Mouse (Mus musculus): ENCODE data around the gene Nipal3. TPM values are rescaled to one million over a fixed set of nuclear protein-coding genes. Genes with fewer than 3 reads are reported as not detected.

Gene Nipal3
- total RNA-seq, 1 experiment from 2014 or later: 15.5 TPM

GRCm38 (mm10) chr4:135433443-135434394 lies 61.1 kb downstream of the Nipal3 start, which contains the start of gene Rcan3:
Rcan3 (minus strand) TSS chr4:135433853.
- DNase-seq: peak; percentile 94

- peak; percentile 24 for DNase-seq
Measured at GRCm38 (mm10) chr4:135433086-135433442, 61.8 kb downstream of the Nipal3 start.

- DNase-seq: peak; percentile 45
Measured at GRCm38 (mm10) chr4:135429990-135430760, 64.7 kb downstream of the Nipal3 start.

GRCm38 (mm10) chr4:135429383-135429782 lies 65.5 kb downstream of the Nipal3 start:
- DNase-seq: no peak

- no peak for DNase-seq
Measured at GRCm38 (mm10) chr4:135426587-135426986, 68.3 kb downstream of the Nipal3 start.

- DNase-seq: no peak
Measured at GRCm38 (mm10) chr4:135425625-135426024, 69.2 kb downstream of the Nipal3 start.

GRCm38 (mm10) chr4:135420961-135421360 lies 73.9 kb downstream of the Nipal3 start:
- DNase-seq: no peak

- DNase-seq: no peak
Measured at GRCm38 (mm10) chr4:135420416-135420815, 74.4 kb downstream of the Nipal3 start.

- DNase-seq: no peak
Measured at GRCm38 (mm10) chr4:135419996-135420395, 74.8 kb downstream of the Nipal3 start.

- DNase-seq: no peak
Measured at GRCm38 (mm10) chr4:135416367-135416766, 78.5 kb downstream of the Nipal3 start.

GRCm38 (mm10) chr4:135413491-135413890 lies 81.3 kb downstream of the Nipal3 start:
- DNase-seq: no peak

GRCm38 (mm10) chr4:135411633-135412032 lies 83.2 kb downstream of the Nipal3 start:
- DNase-seq: peak; percentile 80

GRCm38 (mm10) chr4:135406180-135406579 lies 88.7 kb downstream of the Nipal3 start:
- peak; percentile 25 for DNase-seq

- DNase-seq: no peak
Measured at GRCm38 (mm10) chr4:135404916-135405315, 89.9 kb downstream of the Nipal3 start.

- no peak for DNase-seq
Measured at GRCm38 (mm10) chr4:135404048-135404447, 90.8 kb downstream of the Nipal3 start.

GRCm38 (mm10) chr4:135401881-135402280 lies 93.0 kb downstream of the Nipal3 start:
- no peak for DNase-seq

GRCm38 (mm10) chr4:135397991-135398390 lies 96.8 kb downstream of the Nipal3 start, which contains the start of gene Ncmap:
Ncmap (minus strand) TSS chr4:135398227.
- DNase-seq: no peak

GRCm38 (mm10) chr4:135397551-135397950 lies 97.3 kb downstream of the Nipal3 start:
- DNase-seq: no peak

GRCm38 (mm10) chr4:135396303-135396702 lies 98.5 kb downstream of the Nipal3 start:
- DNase-seq: no peak

Measured in adrenal gland, postnatal 14 days (tissue).